In the genomic region with DNA sequence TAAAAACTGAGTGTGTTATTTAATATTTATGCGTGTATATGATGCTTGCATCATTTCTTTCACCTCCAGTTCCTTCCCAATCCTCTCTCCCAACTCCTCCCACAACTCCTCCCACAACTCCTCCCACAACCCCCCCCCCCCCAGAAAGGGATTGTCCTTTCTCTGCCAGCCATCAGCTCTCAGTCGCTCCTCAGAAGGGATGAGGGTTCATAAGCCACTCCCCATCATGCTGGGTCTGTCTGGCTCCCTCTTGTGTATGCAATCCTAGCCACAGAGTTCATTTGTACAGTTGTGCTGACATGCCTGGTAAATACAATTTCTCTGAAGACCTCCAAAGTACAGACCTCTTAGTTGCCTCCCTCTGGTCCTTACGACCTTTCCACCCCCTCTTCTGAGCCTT, we compare ENCODE assay signal across 9 mouse cellular contexts. TPM values are rescaled to one million over a fixed set of nuclear protein-coding genes. Genes with fewer than 3 reads are reported as not detected.
DNase-seq lines count a peak whose midpoint lies in the region; ATAC-seq and TF ChIP-seq lines count a peak whose summit lies in the region.
"Had no signal": no experiment of that assay in that cellular context is flagged by ENCODE, and none has a peak within 500 bp of the region (broad histone marks: within the 10 kb centered on the region; RNA-seq: fewer than 3 reads in every experiment).

No protein-coding gene starts in this region.

- TF ChIP-seq EP300 in lung, postnatal 0 days (IDR thresholded peaks at IDR 0.05): no peak
- TF ChIP-seq EP300 in stomach, postnatal 0 days (optimal IDR thresholded peaks at IDR 0.05): no peak

- no peaks in the 10 kb centered on the region for H3K27me3 ChIP-seq in lung, postnatal 0 days (replicated peaks; ENCODE audit: insufficient read depth, low read length)
- no peaks in the 10 kb centered on the region for H3K27me3 ChIP-seq in embryonic facial prominence, embryonic 13.5 days
- 0 out of 2 replicates have a peak, but pooled peaks cover 2% of the 10 kb centered on the region for H3K27me3 ChIP-seq in liver, embryonic 13.5 days
- no peaks in the 10 kb centered on the region for H3K27me3 ChIP-seq in stomach, postnatal 0 days (ENCODE audit: control insufficient read depth, insufficient read depth, low read length)

- peak; percentile 58 for TF ChIP-seq CTCF in lung, postnatal 0 days (IDR thresholded peaks at IDR 0.05)
- peak; percentile 66 for TF ChIP-seq CTCF in stomach, postnatal 0 days (IDR thresholded peaks at IDR 0.05; ENCODE audit: low read depth)

- peak; percentile 80 for DNase-seq in lung, postnatal 0 days (ENCODE audit: low spot score)
- DNase-seq in lung, postnatal 14 days: no peak
- no peak for DNase-seq in liver, embryonic 13.5 days
- peak; percentile 53 for DNase-seq in stomach, postnatal 0 days (ENCODE audit: low spot score)
- no peak for DNase-seq in B cell, adult 2 months
- no peak for DNase-seq in T-cell, adult 2 months (ENCODE audit: low spot score)
- no peak for DNase-seq in natural killer cell, adult 2 months (ENCODE audit: low spot score in 2 of 2)
- DNase-seq: heart, postnatal 4 days had no signal

- ATAC-seq in lung, postnatal 0 days: peak; percentile 86
- ATAC-seq in embryonic facial prominence, embryonic 13.5 days (ENCODE audit: insufficient number of reproducible peaks, insufficient read depth, low FRiP score, low TSS enrichment, low read depth): peak; percentile 49; the same call in 1 of the 2 replicates
- ATAC-seq in liver, embryonic 13.5 days (ENCODE audit: low read depth): peak; percentile 13; the same call in 1 of the 2 replicates
- peak; percentile 74; the same call in 1 of the 2 replicates for ATAC-seq in stomach, postnatal 0 days (ENCODE audit: low FRiP score, low TSS enrichment)

- H3K9me3 ChIP-seq in lung, postnatal 0 days (ENCODE audit: low read length): no peaks in the 10 kb centered on the region
- H3K9me3 ChIP-seq in embryonic facial prominence, embryonic 13.5 days: no peaks in the 10 kb centered on the region
- H3K9me3 ChIP-seq in liver, embryonic 13.5 days (replicated peaks): no peaks in the 10 kb centered on the region
- no peaks in the 10 kb centered on the region for H3K9me3 ChIP-seq in stomach, postnatal 0 days (ENCODE audit: control insufficient read depth, low read length)

- no peak overlapping the region for H3K9ac ChIP-seq in lung, postnatal 0 days (replicated peaks; ENCODE audit: low read depth)
- no peak overlapping the region for H3K9ac ChIP-seq in embryonic facial prominence, embryonic 13.5 days
- peak overlapping the region; percentile 46 for H3K9ac ChIP-seq in liver, embryonic 13.5 days
- H3K9ac ChIP-seq in stomach, postnatal 0 days (ENCODE audit: low read length): no peak overlapping the region

- H3K4me3 ChIP-seq in lung, postnatal 0 days (ENCODE audit: low read depth, low read length): no peak overlapping the region
- H3K4me3 ChIP-seq in embryonic facial prominence, embryonic 13.5 days: no peak overlapping the region
- H3K4me3 ChIP-seq in liver, embryonic 13.5 days (replicated peaks): no peak overlapping the region
- H3K4me3 ChIP-seq in stomach, postnatal 0 days (ENCODE audit: low read depth, low read length): no peak overlapping the region

- no peak overlapping the region for H3K4me2 ChIP-seq in lung, postnatal 0 days (replicated peaks; ENCODE audit: low read depth, low read length)
- H3K4me2 ChIP-seq in embryonic facial prominence, embryonic 13.5 days: no peak overlapping the region
- H3K4me2 ChIP-seq in liver, embryonic 13.5 days: peak overlapping the region; percentile 54
- H3K4me2 ChIP-seq in stomach, postnatal 0 days (replicated peaks; ENCODE audit: low read depth): no peak overlapping the region

- WGBS in lung, postnatal 0 days: 21% methylated on average over 3 of the region's 3 CpGs
- 24% methylated on average over 3 of the region's 3 CpGs for WGBS in embryonic facial prominence, embryonic 13.5 days
- 30% methylated on average over 3 of the region's 3 CpGs for WGBS in liver, embryonic 13.5 days (ENCODE audit: insufficient replicate concordance)
- 21% methylated on average over 3 of the region's 3 CpGs for WGBS in stomach, postnatal 0 days

- H3K27ac ChIP-seq in lung, postnatal 0 days (ENCODE audit: low read length): no peak overlapping the region
- no peak overlapping the region for H3K27ac ChIP-seq in embryonic facial prominence, embryonic 13.5 days
- H3K27ac ChIP-seq in liver, embryonic 13.5 days: peak overlapping the region; percentile 97
- H3K27ac ChIP-seq in stomach, postnatal 0 days (replicated peaks): no peak overlapping the region

- no peaks in the 10 kb centered on the region for H3K36me3 ChIP-seq in lung, postnatal 0 days (ENCODE audit: insufficient read depth, low read length)
- no peaks in the 10 kb centered on the region for H3K36me3 ChIP-seq in embryonic facial prominence, embryonic 13.5 days
- H3K36me3 ChIP-seq in liver, embryonic 13.5 days: no peaks in the 10 kb centered on the region
- no peaks in the 10 kb centered on the region for H3K36me3 ChIP-seq in stomach, postnatal 0 days (ENCODE audit: control insufficient read depth, insufficient read depth, low read length)

- no peaks in the 10 kb centered on the region for H3K4me1 ChIP-seq in lung, postnatal 0 days (ENCODE audit: insufficient read depth, low read depth, low read length)
- peaks cover 4% of the 10 kb centered on the region; the same call in 1 of the 2 replicates for H3K4me1 ChIP-seq in embryonic facial prominence, embryonic 13.5 days
- peaks cover 93% of the 10 kb centered on the region for H3K4me1 ChIP-seq in liver, embryonic 13.5 days (replicated peaks)
- H3K4me1 ChIP-seq in stomach, postnatal 0 days (replicated peaks; ENCODE audit: control insufficient read depth, insufficient read depth): no peaks in the 10 kb centered on the region

RNA-seq across cellular contexts. Expression of gene Spata31d1d, which starts 3.6 kb away (rescaled TPM):
- polyA plus RNA-seq in lung, postnatal 0 days (2015; fragmentation: Nextera tagmentation; extraction: Ambion mirVana): not detected in 2 replicates
- polyA plus RNA-seq in embryonic facial prominence, embryonic 13.5 days (2015; fragmentation: Nextera tagmentation; extraction: Ambion mirVana): not detected in 2 replicates
- polyA plus RNA-seq in liver, embryonic 13.5 days (2015; fragmentation: Nextera tagmentation; extraction: Ambion mirVana): not detected in 2 replicates
- polyA plus RNA-seq in stomach, postnatal 0 days (2015; fragmentation: Nextera tagmentation; extraction: Ambion mirVana): not detected in 2 replicates

RNA-seq across cellular contexts. Expression of gene 1700014D04Rik, which starts 11.4 kb away (rescaled TPM):
- 0.05 and 0.18 TPM in 2 replicates for polyA plus RNA-seq in lung, postnatal 0 days (2015; fragmentation: Nextera tagmentation; extraction: Ambion mirVana)
- polyA plus RNA-seq in embryonic facial prominence, embryonic 13.5 days (2015; fragmentation: Nextera tagmentation; extraction: Ambion mirVana): not detected in 2 replicates
- polyA plus RNA-seq in liver, embryonic 13.5 days (2015; fragmentation: Nextera tagmentation; extraction: Ambion mirVana): not detected in 2 replicates
- 0.02 TPM in 1 of 2 replicates, not detected in the other for polyA plus RNA-seq in stomach, postnatal 0 days (2015; fragmentation: Nextera tagmentation; extraction: Ambion mirVana)

RNA-seq across cellular contexts. Expression of gene Spata31d1b, which starts 23.1 kb away (rescaled TPM):
- polyA plus RNA-seq in lung, postnatal 0 days (2015; fragmentation: Nextera tagmentation; extraction: Ambion mirVana): not detected in 2 replicates
- polyA plus RNA-seq in embryonic facial prominence, embryonic 13.5 days (2015; fragmentation: Nextera tagmentation; extraction: Ambion mirVana): not detected in 2 replicates
- polyA plus RNA-seq in liver, embryonic 13.5 days (2015; fragmentation: Nextera tagmentation; extraction: Ambion mirVana): not detected in 2 replicates
- 0.02 TPM in 1 of 2 replicates, not detected in the other for polyA plus RNA-seq in stomach, postnatal 0 days (2015; fragmentation: Nextera tagmentation; extraction: Ambion mirVana)

RNA-seq across cellular contexts. Expression of gene Spata31d1a, which starts 25.1 kb away (rescaled TPM):
- polyA plus RNA-seq in lung, postnatal 0 days (2015; fragmentation: Nextera tagmentation; extraction: Ambion mirVana): 0.14 and 0.41 TPM in 2 replicates
- polyA plus RNA-seq in embryonic facial prominence, embryonic 13.5 days (2015; fragmentation: Nextera tagmentation; extraction: Ambion mirVana): 0.04 and 0.20 TPM in 2 replicates
- polyA plus RNA-seq in liver, embryonic 13.5 days (2015; fragmentation: Nextera tagmentation; extraction: Ambion mirVana): 0.03 TPM in 1 of 2 replicates, not detected in the other
- 0.02 TPM in 1 of 2 replicates, not detected in the other for polyA plus RNA-seq in stomach, postnatal 0 days (2015; fragmentation: Nextera tagmentation; extraction: Ambion mirVana)

RNA-seq across cellular contexts. Expression of gene Isca1, which starts 34.4 kb away (rescaled TPM):
- 131 and 135 TPM in 2 replicates for polyA plus RNA-seq in lung, postnatal 0 days (2015; fragmentation: Nextera tagmentation; extraction: Ambion mirVana)
- polyA plus RNA-seq in embryonic facial prominence, embryonic 13.5 days (2015; fragmentation: Nextera tagmentation; extraction: Ambion mirVana): 115 and 116 TPM in 2 replicates
- 218 and 244 TPM in 2 replicates for polyA plus RNA-seq in liver, embryonic 13.5 days (2015; fragmentation: Nextera tagmentation; extraction: Ambion mirVana)
- 73.4 and 77.1 TPM in 2 replicates for polyA plus RNA-seq in stomach, postnatal 0 days (2015; fragmentation: Nextera tagmentation; extraction: Ambion mirVana)

Comparison
In these comparisons a context has a peak if more than half of its experiments do, and no peak if none do; other contexts are left out.
1. DNase-seq: peak in lung, postnatal 0 days (single experiment) and stomach, postnatal 0 days (single experiment); none in lung, postnatal 14 days (single experiment), liver, embryonic 13.5 days (single experiment), B cell, adult 2 months (0 of 2), T-cell, adult 2 months (single experiment) and natural killer cell, adult 2 months (0 of 2).
2. ATAC-seq: peak in every context shown above with its lines; median percentile 86 in lung, postnatal 0 days; 74 in stomach, postnatal 0 days; 49 in embryonic facial prominence, embryonic 13.5 days; 13 in liver, embryonic 13.5 days.